23 mouse cellular contexts compared by ENCODE assay signal in genomic region chr8:9596003-9596402, GRCm38 (mm10).
DNase-seq lines count a peak whose midpoint lies in the region; ATAC-seq and TF ChIP-seq lines count a peak whose summit lies in the region.
"Had no signal": no experiment of that assay in that cellular context is flagged by ENCODE, and none has a peak within 500 bp of the region (broad histone marks: within the 10 kb centered on the region; RNA-seq: fewer than 3 reads in every experiment).

No protein-coding gene starts in this region.

- H3K27me3 ChIP-seq in kidney, postnatal 0 days (ENCODE audit: insufficient read depth, low read length), result no peaks in the 10 kb centered on the region
- H3K27me3 ChIP-seq in kidney, adult 2 months (replicated peaks; ENCODE audit: control insufficient read depth, insufficient read depth, low read length), result no peaks in the 10 kb centered on the region
- H3K27me3 ChIP-seq in lung, embryonic 14.5 days (ENCODE audit: insufficient read depth, low read length), result no peaks in the 10 kb centered on the region
- H3K27me3 ChIP-seq in forebrain, embryonic 14.5 days (replicated peaks; ENCODE audit: control insufficient read depth, insufficient read depth, low read length), result no peaks in the 10 kb centered on the region
- H3K27me3 ChIP-seq: embryonic facial prominence, embryonic 13.5 days; forebrain, embryonic 12.5 days; hindbrain, embryonic 12.5 days; hindbrain, embryonic 15.5 days had no signal

- H3K9ac ChIP-seq in kidney, postnatal 0 days (ENCODE audit: low read depth, low read length), result no peak overlapping the region
- H3K9ac ChIP-seq in lung, embryonic 14.5 days, result no peak overlapping the region
- no peak overlapping the region for H3K9ac ChIP-seq in forebrain, embryonic 14.5 days (ENCODE audit: low read length)
- H3K9ac ChIP-seq: embryonic facial prominence, embryonic 13.5 days; forebrain, embryonic 12.5 days; hindbrain, embryonic 12.5 days; hindbrain, embryonic 15.5 days had no signal

- H3K4me2 ChIP-seq in kidney, postnatal 0 days (ENCODE audit: low read length), result no peak overlapping the region
- no peak overlapping the region for H3K4me2 ChIP-seq in lung, embryonic 14.5 days
- no peak overlapping the region for H3K4me2 ChIP-seq in forebrain, embryonic 14.5 days (ENCODE audit: low read length)
- H3K4me2 ChIP-seq: embryonic facial prominence, embryonic 13.5 days; forebrain, embryonic 12.5 days; heart, embryonic 11.5 days; hindbrain, embryonic 12.5 days; hindbrain, embryonic 15.5 days had no signal

- ATAC-seq in kidney, postnatal 0 days (replicated peaks; ENCODE audit: low FRiP score, low read depth), result no peak
- no peak for ATAC-seq in lung, embryonic 14.5 days (ENCODE audit: insufficient read depth)
- no peak for ATAC-seq in forebrain, embryonic 14.5 days
- ATAC-seq: forebrain, embryonic 16.5 days had no signal

- H3K4me3 ChIP-seq in kidney, postnatal 0 days (replicated peaks; ENCODE audit: low read depth, low read length), result no peak overlapping the region
- no peak overlapping the region for H3K4me3 ChIP-seq in kidney, adult 2 months (ENCODE audit: insufficient read depth, low read depth, low read length)
- H3K4me3 ChIP-seq in lung, embryonic 14.5 days (ENCODE audit: low read depth, low read length), result no peak overlapping the region
- H3K4me3 ChIP-seq in lung, adult 2 months (replicated peaks; ENCODE audit: extremely low read depth, low read depth, low read length), result no peak overlapping the region
- no peak overlapping the region for H3K4me3 ChIP-seq in forebrain, embryonic 14.5 days (ENCODE audit: low read depth, low read length)
- H3K4me3 ChIP-seq: embryonic facial prominence, embryonic 10.5 days; embryonic facial prominence, embryonic 13.5 days; erythroblast, embryonic 14.5 days; forebrain, embryonic 12.5 days; hindbrain, embryonic 12.5 days; hindbrain, embryonic 15.5 days had no signal

- no peaks in the 10 kb centered on the region for H3K36me3 ChIP-seq in kidney, postnatal 0 days (ENCODE audit: insufficient read depth, low read length)
- H3K36me3 ChIP-seq in kidney, adult 2 months (ENCODE audit: control insufficient read depth, insufficient read depth, low read length), result no peaks in the 10 kb centered on the region
- H3K36me3 ChIP-seq in lung, embryonic 14.5 days (ENCODE audit: insufficient read depth), result no peaks in the 10 kb centered on the region
- no peaks in the 10 kb centered on the region for H3K36me3 ChIP-seq in forebrain, embryonic 14.5 days (ENCODE audit: control insufficient read depth, insufficient read depth, low read length)
- H3K36me3 ChIP-seq: embryonic facial prominence, embryonic 10.5 days; embryonic facial prominence, embryonic 13.5 days; forebrain, embryonic 12.5 days; hindbrain, embryonic 12.5 days; hindbrain, embryonic 15.5 days had no signal

- no peaks in the 10 kb centered on the region for H3K9me3 ChIP-seq in kidney, postnatal 0 days (replicated peaks; ENCODE audit: low read length)
- no peaks in the 10 kb centered on the region for H3K9me3 ChIP-seq in lung, embryonic 14.5 days (ENCODE audit: low read depth, low read length)
- no peaks in the 10 kb centered on the region for H3K9me3 ChIP-seq in forebrain, embryonic 14.5 days (replicated peaks; ENCODE audit: control insufficient read depth, low read length)
- H3K9me3 ChIP-seq: embryonic facial prominence, embryonic 10.5 days; embryonic facial prominence, embryonic 13.5 days; forebrain, embryonic 12.5 days; hindbrain, embryonic 12.5 days; hindbrain, embryonic 15.5 days had no signal

- DNase-seq in kidney, postnatal 0 days (ENCODE audit: low spot score), result peak; percentile 10
- DNase-seq in kidney, adult 2 months, result no peak
- DNase-seq in lung, embryonic 14.5 days, result peak; percentile 18
- DNase-seq in lung, adult 2 months, result no peak
- peak; percentile 24 for DNase-seq in brain, embryonic 14.5 days (ENCODE audit: low read depth)
- DNase-seq in forebrain, embryonic 14.5 days (ENCODE audit: low spot score), result no peak
- DNase-seq: adrenal gland, postnatal 10 days; adrenal gland, postnatal 36 days; cerebellum, adult 11-12 months; cerebellum, adult 8-10 months; cerebellum, postnatal 10 days; cerebellum, postnatal 36 days; embryo, embryonic 11 days; gastrocnemius, postnatal 10 days; gastrocnemius, postnatal 36 days had no signal

- no peak for TF ChIP-seq CTCF in kidney, postnatal 0 days (IDR thresholded peaks at IDR 0.05; ENCODE audit: low read depth)
- no peak for TF ChIP-seq CTCF in kidney, adult 2 months (conservative IDR thresholded peaks at IDR 0.05; ENCODE audit: insufficient read depth, insufficient read length, low read depth, low read length)
- TF ChIP-seq CTCF in lung, embryonic 14.5 days (IDR thresholded peaks at IDR 0.05; ENCODE audit: low read depth), result no peak
- no peak for TF ChIP-seq CTCF in lung, adult 2 months (IDR thresholded peaks at IDR 0.05; ENCODE audit: insufficient read depth, low read length)
- no peak for TF ChIP-seq CTCF in brain, embryonic 14.5 days (IDR thresholded peaks at IDR 0.05; ENCODE audit: borderline replicate concordance, extremely low read depth, insufficient read depth, insufficient read length)

- 53% methylated on average over 3 of the region's 3 CpGs for WGBS in kidney, postnatal 0 days
- WGBS in kidney, adult 2 months, result 52% methylated on average over 3 of the region's 3 CpGs
- 53% methylated on average over 3 of the region's 3 CpGs for WGBS in lung, embryonic 14.5 days
- 47% methylated on average over 3 of the region's 3 CpGs for WGBS in lung, adult 2 months
- WGBS in forebrain, embryonic 14.5 days, result 56% methylated on average over 3 of the region's 3 CpGs

- no peaks in the 10 kb centered on the region for H3K4me1 ChIP-seq in kidney, postnatal 0 days (replicated peaks; ENCODE audit: insufficient read depth, low read length)
- no peaks in the 10 kb centered on the region for H3K4me1 ChIP-seq in kidney, adult 2 months (ENCODE audit: control insufficient read depth, insufficient read depth, low read length)
- H3K4me1 ChIP-seq in lung, embryonic 14.5 days (ENCODE audit: insufficient read depth), result no peaks in the 10 kb centered on the region
- no peaks in the 10 kb centered on the region for H3K4me1 ChIP-seq in lung, adult 2 months (ENCODE audit: control insufficient read depth, insufficient read depth, low read length)
- no peaks in the 10 kb centered on the region for H3K4me1 ChIP-seq in forebrain, embryonic 14.5 days (ENCODE audit: control insufficient read depth, insufficient read depth, low read length)
- H3K4me1 ChIP-seq: embryonic facial prominence, embryonic 10.5 days; embryonic facial prominence, embryonic 13.5 days; forebrain, embryonic 12.5 days; hindbrain, embryonic 12.5 days; hindbrain, embryonic 15.5 days had no signal

- no peak for TF ChIP-seq POLR2A in kidney, adult 2 months (IDR thresholded peaks at IDR 0.05; ENCODE audit: low read depth, low read length)
- no peak for TF ChIP-seq POLR2A in lung, adult 2 months (IDR thresholded peaks at IDR 0.05; ENCODE audit: borderline replicate concordance, extremely low read depth, low read depth, low read length)
- no peak for TF ChIP-seq POLR2A in brain, embryonic 14.5 days (IDR thresholded peaks at IDR 0.05; ENCODE audit: borderline replicate concordance, extremely low read depth, insufficient read depth, insufficient read length, poor library complexity, severe bottlenecking)

- H3K27ac ChIP-seq in kidney, postnatal 0 days, result no peak overlapping the region
- no peak overlapping the region for H3K27ac ChIP-seq in kidney, adult 2 months (ENCODE audit: insufficient read depth, low read depth, low read length)
- H3K27ac ChIP-seq in lung, embryonic 14.5 days (ENCODE audit: low read depth), result no peak overlapping the region
- no peak overlapping the region for H3K27ac ChIP-seq in forebrain, embryonic 14.5 days (ENCODE audit: low read depth, low read length)
- H3K27ac ChIP-seq: embryonic facial prominence, embryonic 10.5 days; embryonic facial prominence, embryonic 13.5 days; forebrain, embryonic 12.5 days; hindbrain, embryonic 12.5 days; hindbrain, embryonic 15.5 days had no signal

Comparison
In these comparisons a context has a peak if more than half of its experiments do, and no peak if none do; other contexts are left out.
1. DNase-seq: peak in kidney, postnatal 0 days (single experiment), lung, embryonic 14.5 days (single experiment) and brain, embryonic 14.5 days (single experiment); none in kidney, adult 2 months (single experiment), lung, adult 2 months (single experiment) and forebrain, embryonic 14.5 days (single experiment).